Mouse (Mus musculus) heart, postnatal 0 days (tissue): ENCODE measurements around the gene Cd300e.

Source experiments
- CTCF ChIP-seq: IDR thresholded peaks from 2 replicates; pipeline ENCODE4 v1.5.1; 2016; ENCODE audit warnings: antibody characterized with exemption, control low read depth, low read depth
- EP300 ChIP-seq: IDR thresholded peaks from 2 replicates; pipeline ENCODE4 v1.6.1; 2016; ENCODE audit warnings: antibody characterized with exemption, low read depth

DNA sequence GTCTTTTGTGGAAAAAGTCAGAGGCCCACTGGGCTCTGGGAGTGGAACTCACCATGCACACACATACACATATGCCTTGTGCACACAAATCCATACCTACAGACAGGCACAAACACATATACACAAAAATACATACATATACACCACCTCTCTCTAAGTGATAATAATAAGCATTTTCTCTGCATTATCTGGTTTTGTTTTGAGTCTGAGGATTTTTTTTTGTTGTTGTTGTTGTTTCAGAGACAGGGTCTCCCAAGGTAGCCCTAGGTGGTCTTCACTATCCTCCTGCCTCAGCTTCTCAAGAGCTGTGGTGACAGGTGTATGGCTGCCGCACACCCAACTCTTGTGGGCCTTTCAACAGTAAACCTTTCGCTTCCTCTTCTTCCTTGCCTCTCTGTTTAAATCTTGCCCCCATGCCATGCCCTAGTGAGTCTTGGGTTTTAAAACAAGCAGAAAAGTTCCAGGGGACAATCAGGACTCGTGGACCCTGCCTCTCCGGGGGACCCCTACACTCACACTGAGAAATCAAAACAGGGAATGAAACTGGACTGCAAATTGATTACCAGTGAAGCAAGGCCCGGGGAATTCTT lies 38.1 kb upstream of the Cd300e start:
- no peak for TF ChIP-seq CTCF
- TF ChIP-seq EP300, result no peak
